Mouse (Mus musculus) olfactory bulb, adult 2 months (tissue): ENCODE results near the gene Crtc1.

Source experiments
- CTCF ChIP-seq: fragments of 200-500 bp; IDR thresholded peaks from 2 replicates; pipeline ENCODE4 v1.5.1; 2012; ENCODE audit warnings: low read depth, mild to moderate bottlenecking, low read length, moderate library complexity; ENCODE audit not compliant: insufficient read depth
- POLR2A ChIP-seq: fragments of 200-500 bp; IDR thresholded peaks from 2 replicates; pipeline ENCODE4 v1.6.1; 2012; ENCODE audit warnings: mild to moderate bottlenecking, low read depth, low read length, moderate library complexity; ENCODE audit not compliant: insufficient read depth

DNA sequence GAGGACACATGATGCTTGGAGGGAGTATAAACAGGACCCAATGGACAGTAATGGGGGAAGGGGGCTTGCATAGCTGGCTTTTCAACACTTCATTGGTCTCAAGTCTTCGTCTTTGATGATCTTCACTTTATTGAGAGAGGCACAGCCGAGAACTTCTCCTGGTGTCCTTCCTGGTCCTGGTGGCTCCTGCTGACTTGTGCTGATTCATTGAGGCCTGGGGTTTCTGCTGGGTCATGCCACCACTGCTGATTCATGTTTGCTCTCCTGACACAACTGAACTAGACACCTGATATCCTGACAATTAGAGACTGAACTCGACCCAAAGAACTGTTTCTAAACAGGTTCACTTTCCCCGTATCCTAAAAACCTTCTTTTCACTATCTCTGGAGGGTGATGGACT lies 3.9 kb upstream of the Crtc1 start:
- TF ChIP-seq CTCF = no peak
- no peak for TF ChIP-seq POLR2A
